Mouse (Mus musculus): ENCODE measurements around the gene Dhfr. TPM values are rescaled to one million over a fixed set of nuclear protein-coding genes. Genes with fewer than 3 reads are reported as not detected.

Gene Dhfr
- polyA plus RNA-seq, 1 experiment from 2014 or later: 15.8 TPM

GRCm38 (mm10) chr13:92393047-92393661 lies 38.6 kb downstream of the Dhfr start:
- 86% methylated on average over 12 of the region's 12 CpGs for WGBS
- Histone ChIP-seq H3K9me3 (no peaks in the 10 kb centered on the region), H3K27ac (no peak overlapping the region), H3K9ac (no peak overlapping the region), H3K4me3 (no peak overlapping the region), H3K27me3 (no peaks in the 10 kb centered on the region), H3K4me1 (no peaks in the 10 kb centered on the region), H3K36me3 (no peaks in the 10 kb centered on the region), H3K4me2 (no peak overlapping the region)
- ATAC-seq (ENCODE audit: insufficient number of reproducible peaks, insufficient read depth, low FRiP score, low TSS enrichment, low read depth): no peak

- Histone ChIP-seq H3K9me3 (no peaks in the 10 kb centered on the region), H3K36me3 (no peaks in the 10 kb centered on the region), H3K9ac (no peak overlapping the region), H3K4me1 (no peaks in the 10 kb centered on the region), H3K27ac (no peak overlapping the region), H3K4me2 (no peak overlapping the region), H3K4me3 (no peak overlapping the region), H3K27me3 (no peaks in the 10 kb centered on the region)
- 67% methylated on average over 11 of the region's 11 CpGs for WGBS
- no peak for ATAC-seq (ENCODE audit: insufficient number of reproducible peaks, insufficient read depth, low FRiP score, low TSS enrichment, low read depth)
Observed at GRCm38 (mm10) chr13:92398491-92399384, 44.2 kb downstream of the Dhfr start.

- H3K27me3 ChIP-seq: no peaks in the 10 kb centered on the region
- H3K4me3 ChIP-seq: no peak overlapping the region
- WGBS: 32% methylated on average over 2 of the region's 2 CpGs
- H3K9ac ChIP-seq: no peak overlapping the region
- no peak for ATAC-seq (ENCODE audit: insufficient number of reproducible peaks, insufficient read depth, low FRiP score, low TSS enrichment, low read depth)
- H3K27ac ChIP-seq: no peak overlapping the region
- no peak overlapping the region for H3K4me2 ChIP-seq
- no peaks in the 10 kb centered on the region for H3K36me3 ChIP-seq
- no peaks in the 10 kb centered on the region for H3K4me1 ChIP-seq
- H3K9me3 ChIP-seq: no peaks in the 10 kb centered on the region
Observed at GRCm38 (mm10) chr13:92402063-92402462, 47.5 kb downstream of the Dhfr start.

- WGBS: 60% methylated on average over 3 of the region's 3 CpGs
- no peaks in the 10 kb centered on the region for H3K27me3 ChIP-seq
- no peak overlapping the region for H3K9ac ChIP-seq
- H3K4me1 ChIP-seq: no peaks in the 10 kb centered on the region
- no peaks in the 10 kb centered on the region for H3K36me3 ChIP-seq
- H3K9me3 ChIP-seq: no peaks in the 10 kb centered on the region
- no peak overlapping the region for H3K27ac ChIP-seq
- no peak overlapping the region for H3K4me2 ChIP-seq
- no peak overlapping the region for H3K4me3 ChIP-seq
- no peak for ATAC-seq (ENCODE audit: insufficient number of reproducible peaks, insufficient read depth, low FRiP score, low TSS enrichment, low read depth)
Observed at GRCm38 (mm10) chr13:92403496-92403895, 49.0 kb downstream of the Dhfr start.

DNA sequence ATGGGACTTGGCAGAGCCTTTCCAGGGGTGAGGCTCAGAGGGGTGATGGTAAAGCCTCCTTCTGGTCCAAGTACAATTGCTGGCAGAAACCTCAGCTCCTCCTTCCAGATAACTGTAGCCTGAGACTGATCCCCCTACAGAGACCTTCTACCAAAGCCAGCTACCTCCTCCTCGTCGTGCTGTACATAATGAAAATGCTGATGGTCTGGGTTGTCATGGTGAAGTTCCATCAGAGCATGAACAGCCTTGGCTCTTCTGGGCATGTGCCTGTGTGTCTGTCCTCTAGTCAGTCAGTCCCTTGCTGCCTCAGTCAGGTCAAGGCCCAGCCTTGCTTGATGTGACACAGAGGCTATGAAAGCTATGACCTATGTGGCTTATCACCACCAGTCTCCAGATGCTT lies 56.0 kb downstream of the Dhfr start:
- Histone ChIP-seq H3K4me3 (no peak overlapping the region), H3K27me3 (no peaks in the 10 kb centered on the region), H3K27ac (no peak overlapping the region), H3K9ac (no peak overlapping the region), H3K36me3 (no peaks in the 10 kb centered on the region), H3K9me3 (no peaks in the 10 kb centered on the region), H3K4me2 (no peak overlapping the region), H3K4me1 (no peaks in the 10 kb centered on the region)
- WGBS: 69% methylated on average over 2 of the region's 2 CpGs
- no peak for ATAC-seq (ENCODE audit: insufficient number of reproducible peaks, insufficient read depth, low FRiP score, low TSS enrichment, low read depth)

- Histone ChIP-seq H3K36me3 (no peaks in the 10 kb centered on the region), H3K4me1 (no peaks in the 10 kb centered on the region), H3K4me2 (no peak overlapping the region), H3K27me3 (peaks cover 36% of the 10 kb centered on the region), H3K4me3 (no peak overlapping the region), H3K9ac (no peak overlapping the region), H3K9me3 (no peaks in the 10 kb centered on the region), H3K27ac (no peak overlapping the region)
- WGBS: 86% methylated on average over 11 of the region's 11 CpGs
- ATAC-seq (ENCODE audit: insufficient number of reproducible peaks, insufficient read depth, low FRiP score, low TSS enrichment, low read depth): no peak
Observed at GRCm38 (mm10) chr13:92419630-92420029, 65.1 kb downstream of the Dhfr start.

GRCm38 (mm10) chr13:92423711-92424110 lies 69.2 kb downstream of the Dhfr start:
- WGBS: 44% methylated on average over 3 of the region's 3 CpGs
- ATAC-seq (ENCODE audit: insufficient number of reproducible peaks, insufficient read depth, low FRiP score, low TSS enrichment, low read depth): no peak
- H3K27me3 ChIP-seq: peaks cover 76% of the 10 kb centered on the region

GRCm38 (mm10) chr13:92425758-92426264 lies 71.3 kb downstream of the Dhfr start, which contains the start of gene Ankrd34b:
TSS of gene Ankrd34b (plus strand) at chr13:92425896.
- H3K9me3 ChIP-seq: no peaks in the 10 kb centered on the region
- H3K27ac ChIP-seq: no peak within 1 kb of the TSS
- H3K36me3 ChIP-seq: no peaks in the 10 kb centered on the region
- H3K4me3 ChIP-seq: peak within 1 kb of the TSS; percentile 58
- peaks cover 15% of the 10 kb centered on the region for H3K4me1 ChIP-seq
- H3K27me3 ChIP-seq: peaks cover 80% of the 10 kb centered on the region
- H3K9ac ChIP-seq: peak within 1 kb of the TSS; percentile 65
- under 1% methylated on average over 54 of the region's 54 CpGs for WGBS
- H3K4me2 ChIP-seq: peak within 1 kb of the TSS; percentile 100
- ATAC-seq (ENCODE audit: insufficient number of reproducible peaks, insufficient read depth, low FRiP score, low TSS enrichment, low read depth): 0 out of 2 replicates have a peak, but pooled peaks have one; percentile 40

More at GRCm38 (mm10) chr13:92423711-92424110, 69.2 kb downstream of the Dhfr start:
- Histone ChIP-seq H3K9me3 (no peaks in the 10 kb centered on the region), H3K4me1 (peaks cover 15% of the 10 kb centered on the region), H3K4me2 (no peak overlapping the region), H3K4me3 (no peak overlapping the region), H3K36me3 (no peaks in the 10 kb centered on the region), H3K27ac (no peak overlapping the region), H3K9ac (no peak overlapping the region)

- Histone ChIP-seq H3K4me2 (peak overlapping the region; percentile 100), H3K9ac (peak overlapping the region; percentile 65), H3K27ac (no peak overlapping the region), H3K4me3 (peak overlapping the region; percentile 58), H3K9me3 (no peaks in the 10 kb centered on the region), H3K27me3 (peaks cover 82% of the 10 kb centered on the region), H3K36me3 (no peaks in the 10 kb centered on the region), H3K4me1 (peaks cover 15% of the 10 kb centered on the region)
- under 1% methylated on average over 57 of the region's 92 CpGs for WGBS
- 0 out of 2 replicates have a peak, but pooled peaks have one; percentile 27 for ATAC-seq (ENCODE audit: insufficient number of reproducible peaks, insufficient read depth, low FRiP score, low TSS enrichment, low read depth)
Observed at GRCm38 (mm10) chr13:92426294-92427051, 71.9 kb downstream of the Dhfr start.

GRCm38 (mm10) chr13:92427351-92427855 lies 72.9 kb downstream of the Dhfr start:
- Histone ChIP-seq H3K27me3 (peaks cover 79% of the 10 kb centered on the region), H3K4me3 (no peak overlapping the region), H3K9me3 (no peaks in the 10 kb centered on the region), H3K4me1 (peaks cover 15% of the 10 kb centered on the region), H3K36me3 (no peaks in the 10 kb centered on the region), H3K9ac (no peak overlapping the region), H3K27ac (no peak overlapping the region), H3K4me2 (peak overlapping the region; percentile 100)
- WGBS: 46% methylated on average over 4 of the region's 4 CpGs
- no peak for ATAC-seq (ENCODE audit: insufficient number of reproducible peaks, insufficient read depth, low FRiP score, low TSS enrichment, low read depth)

Measured in embryonic facial prominence, embryonic 13.5 days (tissue).